Mouse (Mus musculus) liver, postnatal 0 days (tissue): ENCODE results near the gene Mpzl1. TPM values are rescaled to one million over a fixed set of nuclear protein-coding genes. Genes with fewer than 3 reads are reported as not detected.

Experiments used
- ATAC-seq: fragments of 200-750 bp; cut with Nextera tagmentation; 2 replicates; pipeline ENCODE4 v1.8.0; 2017; ENCODE audit warnings: mild to moderate bottlenecking, moderate library complexity
- DNase-seq: peaks from one replicate; pipeline ENCODE4 v3.0.0-alpha.2; 2016
- H3K27ac ChIP-seq: fragments of 300-500 bp; sonication (generic); 2 replicates; pipeline ENCODE4 v1.5.1; 2014; ENCODE audit warnings: antibody characterized with exemption, moderate library complexity, mild to moderate bottlenecking, low read depth
- H3K27me3 ChIP-seq: fragments of 300-500 bp; sonication (generic); 2 replicates; pipeline ENCODE4 v1.6.1; 2014; ENCODE audit warnings: low read length, control low read depth, mixed read lengths; ENCODE audit not compliant: insufficient read depth
- H3K36me3 ChIP-seq: fragments of 300-500 bp; sonication (generic); replicated peaks from 2 replicates; pipeline ENCODE4 v1.6.1; 2014; ENCODE audit warnings: mild to moderate bottlenecking, control low read depth, low read length, moderate library complexity, mixed read lengths; ENCODE audit not compliant: insufficient read depth
- H3K4me1 ChIP-seq: fragments of 300-500 bp; sonication (generic); 2 replicates; pipeline ENCODE4 v1.6.1; 2014; ENCODE audit warnings: antibody characterized with exemption, mild to moderate bottlenecking, control low read depth; ENCODE audit not compliant: insufficient read depth
- H3K4me2 ChIP-seq: fragments of 300-500 bp; sonication (generic); 2 replicates; pipeline ENCODE4 v1.6.1; 2014; ENCODE audit warnings: low read depth, mild to moderate bottlenecking, low read length, moderate library complexity, mixed read lengths
- H3K4me3 ChIP-seq: fragments of 300-500 bp; sonication (generic); 2 replicates; pipeline ENCODE4 v1.5.1; 2014; ENCODE audit warnings: low read depth, low read length
- H3K9ac ChIP-seq: fragments of 300-500 bp; sonication (generic); replicated peaks from 2 replicates; pipeline ENCODE4 v1.6.1; 2014; ENCODE audit warnings: mild to moderate bottlenecking, moderate library complexity
- H3K9me3 ChIP-seq: fragments of 300-500 bp; sonication (generic); 2 replicates; pipeline ENCODE4 v1.6.1; 2016; ENCODE audit warnings: mild to moderate bottlenecking, control low read depth, low read length, mixed read lengths
- CTCF ChIP-seq: sonication (generic); IDR thresholded peaks from 2 replicates; pipeline ENCODE4 v1.5.1; 2016; ENCODE audit warnings: antibody characterized with exemption, low read depth
- EP300 ChIP-seq: IDR thresholded peaks from 2 replicates; pipeline ENCODE4 v1.6.1; 2016; ENCODE audit warnings: antibody characterized with exemption, low read depth, mild to moderate bottlenecking
- WGBS: fragments of 180-500 bp; shearing (Covaris S2); extraction: QIAGEN DNeasy Blood & Tissue Kit; methylation state at CpG from one replicate; pipeline ENCODE4 v1.1.7; 2014; ENCODE audit not compliant: insufficient replicate concordance; 5-methylcytosine and 5-hydroxymethylcytosine counted together
- polyA plus RNA-seq: library from polyadenylated mRNA; unstranded; fragments of >200 nt; fragmentation: Nextera tagmentation; extraction: Ambion mirVana; gene quantifications from 2 replicates; pipeline ENCODE4 v1.2.1, GENCODE M21; 2015

Mpzl1 gene
- polyA plus RNA-seq, 1 experiment from 2014 or later = 26.6 TPM

DNA sequence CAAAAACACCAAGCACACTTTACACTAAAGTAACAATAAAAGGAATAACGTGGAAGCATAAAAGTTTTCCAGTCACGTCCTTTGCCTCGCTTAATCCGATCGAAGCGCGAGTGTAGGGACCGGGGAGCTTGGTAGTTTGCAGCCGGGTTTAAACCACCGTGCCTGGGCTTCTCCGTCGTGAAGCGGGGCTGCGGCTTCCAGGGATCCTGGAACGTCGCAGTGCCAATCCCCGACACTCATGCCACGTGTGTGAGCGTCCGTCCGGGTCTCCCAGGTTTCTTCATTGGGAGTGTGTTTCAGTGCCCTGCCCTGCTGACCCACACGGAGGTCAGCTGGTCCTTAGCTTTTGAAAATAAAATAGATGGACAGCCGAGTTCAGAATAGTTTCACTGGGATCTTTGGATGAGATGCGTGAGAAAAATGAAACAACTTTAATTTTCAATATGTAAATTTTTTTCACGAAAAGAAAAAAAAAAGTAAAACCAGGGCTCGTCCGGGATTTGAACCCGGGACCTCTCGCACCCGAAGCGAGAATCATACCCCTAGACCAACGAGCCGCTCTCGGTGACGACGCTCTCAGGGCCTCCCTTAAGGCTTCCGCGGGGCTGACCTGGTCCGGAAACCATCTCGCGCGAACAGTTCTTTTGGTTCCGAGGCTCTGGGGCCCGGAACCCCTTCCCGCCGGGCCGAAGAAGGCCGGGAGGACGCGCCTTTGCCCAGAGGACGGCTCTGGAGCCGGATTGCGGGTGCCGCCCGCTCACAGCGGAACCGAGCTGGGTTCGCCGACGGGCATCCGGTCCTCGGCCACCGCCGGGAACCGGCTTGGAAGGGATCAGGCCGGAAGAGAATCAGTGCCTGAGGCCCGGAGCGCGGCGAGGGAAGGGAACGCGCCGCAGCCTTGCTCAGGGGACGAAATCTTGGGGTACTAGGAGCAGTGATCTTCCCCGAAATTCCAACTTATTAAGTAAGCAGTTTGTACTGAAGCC is 7.7 kb upstream of the Mpzl1 start:
- peak; percentile 89 for DNase-seq
- H3K9me3 ChIP-seq = no peaks in the 10 kb centered on the region

DNA sequence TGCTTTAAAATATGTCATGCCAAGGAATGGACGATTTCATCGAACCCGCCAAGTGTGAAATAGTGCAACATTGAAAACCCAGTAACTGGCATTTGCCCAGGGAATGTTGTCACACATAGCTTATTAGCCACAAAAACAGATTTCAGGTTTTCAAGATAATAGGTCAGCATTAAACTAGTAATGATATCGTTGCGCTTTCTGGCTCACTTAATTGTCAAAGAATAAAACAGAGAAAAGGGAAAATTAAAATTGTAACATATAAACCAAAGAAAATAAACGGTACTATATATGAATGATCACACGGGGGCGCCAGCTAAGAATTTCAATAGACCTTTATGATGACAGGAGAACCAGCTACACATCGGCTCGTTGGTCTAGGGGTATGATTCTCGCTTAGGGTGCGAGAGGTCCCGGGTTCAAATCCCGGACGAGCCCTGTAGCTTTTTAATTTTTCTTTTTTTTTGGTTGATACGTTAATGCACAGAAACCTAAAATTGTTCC is 7.0 kb upstream of the Mpzl1 start:
- Histone ChIP-seq H3K4me2 (peak overlapping the region; percentile 88), H3K27me3 (no peaks in the 10 kb centered on the region), H3K36me3 (no peaks in the 10 kb centered on the region), H3K4me3 (peak overlapping the region; percentile 76), H3K4me1 (peaks cover 6% of the 10 kb centered on the region; the same call in 1 of the 2 replicates), H3K9ac (peak overlapping the region; percentile 82; the same call in 1 of the 2 replicates), H3K27ac (peak overlapping the region; percentile 85), H3K9me3 (no peaks in the 10 kb centered on the region)
- DNase-seq = peak; percentile 78
- peak; percentile 69 for ATAC-seq
- TF ChIP-seq CTCF (peak; percentile 82), EP300 (peak; percentile 41; the same call in 1 of the 2 replicates)
- WGBS = 7% methylated on average over 16 of the region's 16 CpGs

More for the DNA sequence above, 7.7 kb upstream of the Mpzl1 start:
- ATAC-seq = peak; percentile 79
- peak overlapping the region; percentile 82 for H3K9ac ChIP-seq
- H3K4me1 ChIP-seq = peaks cover 6% of the 10 kb centered on the region; the same call in 1 of the 2 replicates
- H3K36me3 ChIP-seq = no peaks in the 10 kb centered on the region
- H3K27me3 ChIP-seq = no peaks in the 10 kb centered on the region
- peak overlapping the region; percentile 76 for H3K4me3 ChIP-seq
- H3K4me2 ChIP-seq = peak overlapping the region; percentile 88
- peak overlapping the region; percentile 91 for H3K27ac ChIP-seq
- no peak for TF ChIP-seq CTCF
- TF ChIP-seq EP300 = 0 out of 2 replicates have a peak, but pooled peaks have one; percentile 4
- under 1% methylated on average over 75 of the region's 75 CpGs for WGBS

DNA sequence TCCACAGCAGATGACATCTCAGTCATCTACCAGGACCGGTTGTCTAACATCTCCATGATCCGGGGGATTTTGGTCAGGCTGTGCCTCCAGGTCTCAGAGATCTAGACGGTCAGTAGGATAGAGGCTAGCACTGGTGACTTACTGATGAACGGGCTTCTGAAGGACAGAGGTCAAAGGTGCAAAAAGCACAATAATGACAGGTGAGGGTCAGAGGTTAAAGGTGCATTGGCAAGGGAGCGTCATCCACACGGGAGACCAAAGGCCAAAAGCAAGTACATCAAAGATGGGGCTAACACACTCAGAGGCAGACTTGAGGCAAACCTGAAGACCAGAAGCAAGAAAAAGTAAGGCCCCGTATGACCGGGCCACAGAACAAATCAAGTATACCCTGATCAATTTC is 2.0 kb upstream of the Mpzl1 start:
- no peaks in the 10 kb centered on the region for H3K36me3 ChIP-seq
- H3K4me2 ChIP-seq = no peak overlapping the region
- no peaks in the 10 kb centered on the region for H3K9me3 ChIP-seq
- 78% methylated on average over 8 of the region's 8 CpGs for WGBS
- TF ChIP-seq EP300 (no peak), CTCF (no peak)
- no peak overlapping the region for H3K9ac ChIP-seq
- no peak for DNase-seq
- H3K4me3 ChIP-seq = no peak overlapping the region
- no peaks in the 10 kb centered on the region for H3K27me3 ChIP-seq
- H3K4me1 ChIP-seq = peaks cover 16% of the 10 kb centered on the region
- H3K27ac ChIP-seq = no peak overlapping the region
- no peak for ATAC-seq

DNA sequence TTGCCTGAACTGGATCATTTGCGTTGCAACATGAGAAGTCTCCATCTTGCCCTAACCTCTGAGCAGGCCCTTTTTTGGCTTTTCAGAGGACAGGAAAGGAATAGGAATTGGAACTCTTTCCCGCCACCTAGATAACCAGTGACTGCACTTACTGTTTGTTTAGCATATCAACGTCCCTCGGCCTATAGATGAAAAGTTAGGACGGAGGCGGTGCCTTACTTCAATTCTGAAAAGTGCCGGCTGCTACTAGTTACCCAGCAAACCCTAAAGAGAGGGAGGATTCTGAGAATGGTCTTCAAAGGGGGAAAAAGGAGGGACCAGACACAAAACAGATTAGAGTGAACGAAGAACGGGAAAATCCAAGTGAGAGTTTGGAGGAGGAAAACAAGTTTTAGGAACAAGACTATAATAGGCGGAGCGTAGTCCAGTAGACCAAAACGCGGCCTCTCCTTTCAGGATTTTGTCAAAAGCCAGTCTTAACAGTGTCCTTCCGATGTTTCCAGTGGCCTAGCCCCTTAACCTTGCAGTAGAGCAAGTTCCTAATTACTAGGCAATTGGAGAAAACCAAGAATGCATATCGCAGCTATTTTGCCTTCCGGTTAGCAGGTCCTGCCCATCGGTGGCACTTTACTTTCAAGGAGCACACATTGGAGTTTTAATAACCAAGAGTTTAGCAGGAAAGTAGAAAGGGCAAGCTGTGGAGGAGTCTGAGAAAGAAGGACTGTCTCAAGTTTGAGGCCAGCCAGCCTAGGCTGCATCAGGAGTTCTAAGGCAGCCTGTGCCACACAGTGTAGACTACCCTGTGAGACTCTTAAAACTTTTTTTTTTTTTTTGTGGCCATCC is 938 bp upstream of the Mpzl1 start:
- H3K4me1 ChIP-seq = peaks cover 18% of the 10 kb centered on the region
- 45% methylated on average over 17 of the region's 17 CpGs for WGBS
- H3K9me3 ChIP-seq = no peaks in the 10 kb centered on the region
- H3K9ac ChIP-seq = peak overlapping the region; percentile 54
- H3K36me3 ChIP-seq = no peaks in the 10 kb centered on the region
- no peaks in the 10 kb centered on the region for H3K27me3 ChIP-seq
- peak overlapping the region; percentile 78 for H3K27ac ChIP-seq
- ATAC-seq (no peak), DNase-seq (no peak)
- peak overlapping the region; percentile 82 for H3K4me3 ChIP-seq
- no peak for TF ChIP-seq CTCF
- TF ChIP-seq EP300 = no peak
- peak overlapping the region; percentile 96 for H3K4me2 ChIP-seq

DNA sequence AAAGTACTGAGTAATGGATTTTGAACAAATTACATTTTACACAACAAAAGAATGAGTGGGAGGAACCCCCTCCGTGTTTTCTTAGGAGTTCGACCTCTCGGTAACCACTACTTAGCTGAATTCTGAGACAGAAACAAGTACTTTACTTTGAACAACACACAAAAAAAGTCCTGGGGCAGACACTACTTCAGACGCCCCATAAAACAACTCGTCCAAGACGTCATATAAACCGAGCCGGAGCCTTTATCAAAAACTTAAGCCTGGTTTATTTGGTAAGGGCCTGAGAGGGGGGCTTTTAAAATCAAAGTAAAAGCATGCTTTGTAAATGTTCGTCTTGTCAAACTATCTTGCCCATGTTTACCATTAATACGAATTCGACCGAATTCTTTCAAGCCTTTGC is 993 bp downstream of the Mpzl1 start:
- WGBS = 25% methylated on average over 12 of the region's 12 CpGs
- peak overlapping the region; percentile 82 for H3K9ac ChIP-seq
- peak overlapping the region; percentile 96 for H3K4me2 ChIP-seq
- H3K9me3 ChIP-seq = no peaks in the 10 kb centered on the region
- no peak overlapping the region for H3K27ac ChIP-seq
- no peak for TF ChIP-seq CTCF
- no peak for TF ChIP-seq EP300
- H3K4me3 ChIP-seq = peak overlapping the region; percentile 82
- H3K27me3 ChIP-seq = no peaks in the 10 kb centered on the region
- H3K36me3 ChIP-seq = no peaks in the 10 kb centered on the region
- DNase-seq = no peak
- no peak for ATAC-seq
- H3K4me1 ChIP-seq = peaks cover 27% of the 10 kb centered on the region
